Mouse (Mus musculus): ENCODE results near the gene Zc3h12b. TPM values are rescaled to one million over a fixed set of nuclear protein-coding genes. Genes with fewer than 3 reads are reported as not detected.

Gene Zc3h12b
- polyA plus RNA-seq (2014; fragmentation: Nextera tagmentation; extraction: Ambion mirVana): 3.1 and 3.4 TPM in 2 replicates

DNA sequence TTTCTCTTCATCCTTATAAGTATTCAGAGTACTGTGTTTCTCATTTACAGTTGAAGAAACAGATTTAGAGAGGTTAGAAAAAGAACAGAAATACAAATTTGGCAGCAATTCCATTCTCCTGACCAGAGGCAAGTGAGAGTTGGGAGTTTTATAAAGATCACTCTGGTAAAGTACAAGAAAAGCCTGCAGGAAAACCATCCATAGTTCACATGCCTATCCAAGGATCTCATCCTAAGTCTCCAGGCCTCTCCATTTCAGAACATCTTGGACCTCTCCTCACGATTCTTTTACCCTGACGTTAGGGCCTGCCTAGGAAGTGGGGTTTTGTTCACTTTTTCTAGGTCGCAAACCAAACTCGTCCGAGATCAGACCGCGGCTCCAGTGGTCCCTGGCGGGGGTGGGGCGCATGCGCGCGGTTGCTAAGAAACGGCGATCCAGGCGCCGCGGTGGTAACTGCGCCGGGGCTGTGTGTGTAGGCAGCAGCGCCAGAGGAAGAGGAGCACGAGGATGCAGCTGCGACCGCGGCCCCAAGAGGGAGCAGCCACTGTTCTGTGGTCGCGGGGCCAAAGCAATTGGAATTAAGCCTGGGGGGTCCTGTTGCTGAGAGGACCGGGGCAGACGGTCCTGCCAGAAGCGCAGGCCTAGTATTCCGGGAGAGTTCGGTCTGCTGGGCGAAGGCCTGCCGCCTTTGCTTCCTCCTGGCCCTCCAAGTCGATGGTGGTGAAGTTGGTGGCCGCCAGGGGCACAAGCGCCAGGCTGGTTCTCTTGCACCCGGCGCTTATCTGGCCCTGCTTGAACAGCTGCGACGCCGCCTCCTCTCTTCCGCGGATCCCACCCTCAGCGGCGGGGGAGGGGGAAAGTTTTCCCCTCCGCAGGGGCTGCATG is at the start of gene Zc3h12b:
Gene Zc3h12b (plus strand): TSS at position 452 of the 885 bp plus-strand sequence.
- Histone ChIP-seq H3K4me2 (peak within 1 kb of the TSS; percentile 43), H3K9me3 (ENCODE audit: control insufficient read depth, low read length) (no peaks in the 10 kb centered on the region), H3K27me3 (ENCODE audit: control insufficient read depth, insufficient read depth, low read length) (no peaks in the 10 kb centered on the region), H3K4me3 (ENCODE audit: low read depth, low read length) (peak within 1 kb of the TSS; percentile 35), H3K36me3 (ENCODE audit: control insufficient read depth, insufficient read depth, low read length) (no peaks in the 10 kb centered on the region), H3K27ac (ENCODE audit: low read depth, low read length) (peak within 1 kb of the TSS; percentile 68), H3K4me1 (ENCODE audit: control insufficient read depth, insufficient read depth, low read length) (no peaks in the 10 kb centered on the region), H3K9ac (ENCODE audit: low read length) (peak within 1 kb of the TSS; percentile 51)
- ATAC-seq (ENCODE audit: low FRiP score) (peak; percentile 99), DNase-seq (ENCODE audit: low spot score, missing footprints) (peak; percentile 97)
- 16% methylated on average over 42 of the region's 46 CpGs for WGBS

- no peak for DNase-seq (ENCODE audit: low spot score, missing footprints)
- Histone ChIP-seq H3K4me3 (ENCODE audit: low read depth, low read length) (no peak overlapping the region), H3K27me3 (ENCODE audit: control insufficient read depth, insufficient read depth, low read length) (no peaks in the 10 kb centered on the region), H3K4me1 (ENCODE audit: control insufficient read depth, insufficient read depth, low read length) (no peaks in the 10 kb centered on the region), H3K36me3 (ENCODE audit: control insufficient read depth, insufficient read depth, low read length) (no peaks in the 10 kb centered on the region), H3K9ac (ENCODE audit: low read length) (no peak overlapping the region), H3K27ac (ENCODE audit: low read depth, low read length) (no peak overlapping the region), H3K4me2 (no peak overlapping the region), H3K9me3 (ENCODE audit: control insufficient read depth, low read length) (no peaks in the 10 kb centered on the region)
- 88% methylated on average over 1 of the region's 1 CpGs for WGBS
- no peak for ATAC-seq (ENCODE audit: low FRiP score)
Observed at GRCm38 (mm10) chrX:95682206-95682605, 29.3 kb upstream of the Zc3h12b start.

DNA sequence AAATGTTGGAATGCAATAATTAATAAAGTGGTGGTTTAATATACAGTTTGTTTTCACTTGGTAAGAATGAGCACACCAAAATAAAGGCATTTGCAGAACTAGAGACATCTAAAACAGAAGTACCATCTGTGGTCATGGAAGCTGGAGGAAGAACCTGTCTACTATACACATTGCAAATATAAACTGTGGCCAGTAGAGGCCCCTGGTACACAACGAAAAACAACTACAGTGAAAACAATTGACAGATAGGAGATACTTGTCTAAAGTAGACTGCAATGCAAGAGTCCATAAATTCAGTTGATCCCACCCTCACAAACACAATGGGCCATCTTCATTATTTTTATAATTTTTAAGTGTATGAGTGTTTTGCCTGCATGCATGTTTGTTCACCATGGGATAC is 24.4 kb upstream of the Zc3h12b start:
- ATAC-seq (ENCODE audit: low FRiP score) (no peak), DNase-seq (ENCODE audit: low spot score, missing footprints) (no peak)
- no peak overlapping the region for H3K9ac ChIP-seq (ENCODE audit: low read length)
- no peak overlapping the region for H3K27ac ChIP-seq (ENCODE audit: low read depth, low read length)
- H3K27me3 ChIP-seq (ENCODE audit: control insufficient read depth, insufficient read depth, low read length): no peaks in the 10 kb centered on the region
- WGBS: 67% methylated on average over 1 of the region's 1 CpGs
- no peaks in the 10 kb centered on the region for H3K4me1 ChIP-seq (ENCODE audit: control insufficient read depth, insufficient read depth, low read length)
- H3K4me3 ChIP-seq (ENCODE audit: low read depth, low read length): no peak overlapping the region
- H3K36me3 ChIP-seq (ENCODE audit: control insufficient read depth, insufficient read depth, low read length): no peaks in the 10 kb centered on the region
- H3K4me2 ChIP-seq: no peak overlapping the region
- H3K9me3 ChIP-seq (ENCODE audit: control insufficient read depth, low read length): no peaks in the 10 kb centered on the region

DNA sequence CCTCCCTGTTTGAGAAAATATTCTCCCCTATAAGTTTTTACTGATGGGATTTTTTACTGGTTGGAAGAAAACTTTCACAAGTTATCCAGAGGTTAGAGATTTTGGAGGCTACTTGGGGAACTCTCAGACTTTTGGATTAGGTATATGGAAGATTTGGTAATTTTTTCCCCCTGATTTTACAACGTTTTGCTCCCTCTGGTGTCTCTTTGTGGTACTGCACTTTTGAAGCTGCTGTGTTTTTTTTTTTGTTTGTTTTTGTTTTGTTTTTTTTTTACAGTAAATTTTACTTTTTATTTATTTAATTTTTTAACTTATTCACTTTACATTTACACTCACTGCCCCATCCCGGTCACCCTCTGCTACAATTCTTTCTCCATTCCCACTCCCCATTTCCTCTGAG is 26.8 kb downstream of the Zc3h12b start:
- Histone ChIP-seq H3K27me3 (ENCODE audit: control insufficient read depth, insufficient read depth, low read length) (no peaks in the 10 kb centered on the region), H3K9ac (ENCODE audit: low read length) (no peak overlapping the region), H3K27ac (ENCODE audit: low read depth, low read length) (no peak overlapping the region), H3K4me3 (ENCODE audit: low read depth, low read length) (no peak overlapping the region), H3K9me3 (ENCODE audit: control insufficient read depth, low read length) (no peaks in the 10 kb centered on the region), H3K36me3 (ENCODE audit: control insufficient read depth, insufficient read depth, low read length) (no peaks in the 10 kb centered on the region), H3K4me2 (no peak overlapping the region), H3K4me1 (ENCODE audit: control insufficient read depth, insufficient read depth, low read length) (no peaks in the 10 kb centered on the region)
- 40% methylated on average over 2 of the region's 2 CpGs for WGBS
- DNase-seq (ENCODE audit: low spot score, missing footprints) (no peak), ATAC-seq (ENCODE audit: low FRiP score) (no peak)

DNA sequence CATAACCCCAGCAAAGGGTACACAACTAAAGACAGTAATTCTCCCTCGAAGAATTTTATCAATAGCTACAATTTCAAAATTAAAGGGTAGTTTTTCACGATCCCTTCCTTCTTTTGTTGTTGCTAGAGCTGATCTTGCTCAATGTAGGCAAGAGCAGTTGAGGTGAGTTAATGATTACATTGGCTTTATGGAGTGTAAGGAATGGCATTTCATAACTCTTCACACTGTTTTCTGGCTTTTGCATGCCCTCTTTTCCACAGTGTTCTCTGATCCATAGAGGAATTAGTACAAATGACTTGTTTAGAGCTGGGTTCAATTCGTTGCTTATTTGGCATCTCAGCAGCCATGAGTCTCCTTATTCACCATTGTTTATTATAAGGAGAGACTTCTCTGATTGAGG is 84.4 kb downstream of the Zc3h12b start:
- ATAC-seq (ENCODE audit: low FRiP score): no peak
- Histone ChIP-seq H3K4me2 (no peak overlapping the region), H3K9me3 (ENCODE audit: control insufficient read depth, low read length) (no peaks in the 10 kb centered on the region), H3K4me3 (ENCODE audit: low read depth, low read length) (no peak overlapping the region), H3K27me3 (ENCODE audit: control insufficient read depth, insufficient read depth, low read length) (no peaks in the 10 kb centered on the region), H3K9ac (ENCODE audit: low read length) (no peak overlapping the region), H3K4me1 (ENCODE audit: control insufficient read depth, insufficient read depth, low read length) (no peaks in the 10 kb centered on the region), H3K27ac (ENCODE audit: low read depth, low read length) (no peak overlapping the region), H3K36me3 (ENCODE audit: control insufficient read depth, insufficient read depth, low read length) (no peaks in the 10 kb centered on the region)
- WGBS: 82% methylated on average over 3 of the region's 3 CpGs
- DNase-seq (ENCODE audit: low spot score, missing footprints): no peak

DNA sequence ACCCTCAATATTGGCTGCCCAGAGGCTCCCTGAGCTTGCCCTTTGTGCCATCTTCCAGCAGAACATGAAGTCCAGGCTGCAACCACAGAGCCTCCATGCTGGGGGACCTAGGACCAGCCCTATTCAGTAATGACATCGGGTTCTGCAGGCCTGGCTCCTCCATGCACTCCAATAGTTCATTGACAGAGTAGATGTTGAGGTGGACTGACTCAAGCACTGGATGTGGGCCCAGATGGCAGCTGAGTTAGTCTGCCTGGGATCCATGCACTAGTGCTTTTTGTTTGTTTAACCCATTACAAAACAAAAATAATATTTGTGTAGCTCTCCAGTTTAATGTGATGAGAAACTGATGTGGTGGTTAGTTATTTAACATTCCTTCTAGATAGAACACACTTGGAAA is 90.3 kb downstream of the Zc3h12b start:
- Histone ChIP-seq H3K4me3 (ENCODE audit: low read depth, low read length) (no peak overlapping the region), H3K36me3 (ENCODE audit: control insufficient read depth, insufficient read depth, low read length) (no peaks in the 10 kb centered on the region), H3K9me3 (ENCODE audit: control insufficient read depth, low read length) (no peaks in the 10 kb centered on the region), H3K4me1 (ENCODE audit: control insufficient read depth, insufficient read depth, low read length) (no peaks in the 10 kb centered on the region), H3K27me3 (ENCODE audit: control insufficient read depth, insufficient read depth, low read length) (no peaks in the 10 kb centered on the region), H3K9ac (ENCODE audit: low read length) (no peak overlapping the region), H3K4me2 (no peak overlapping the region), H3K27ac (ENCODE audit: low read depth, low read length) (no peak overlapping the region)
- WGBS: 95% methylated on average over 1 of the region's 1 CpGs
- ATAC-seq (ENCODE audit: low FRiP score) (no peak), DNase-seq (ENCODE audit: low spot score, missing footprints) (no peak)

DNA sequence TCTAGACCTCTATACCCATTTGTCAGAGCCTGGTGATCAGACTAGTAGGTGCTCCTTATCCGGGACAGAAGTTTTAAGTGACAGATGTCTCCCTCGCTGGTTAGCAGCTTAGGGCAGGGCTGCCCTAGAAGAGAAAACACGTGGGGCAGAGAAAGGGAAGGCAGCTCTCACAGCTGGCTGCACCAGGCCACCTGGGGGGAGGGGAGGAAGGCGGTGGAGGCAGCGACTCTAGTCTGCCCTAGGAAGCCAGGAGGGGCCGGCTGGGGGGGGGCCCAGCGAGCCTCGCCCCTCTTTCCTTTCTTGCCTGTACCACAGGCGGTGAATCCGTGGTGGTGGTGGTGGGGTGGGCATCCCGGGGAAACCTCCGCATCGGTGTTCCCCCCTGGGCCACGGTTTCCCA is 141.3 kb downstream of the Zc3h12b start:
- no peaks in the 10 kb centered on the region for H3K27me3 ChIP-seq (ENCODE audit: control insufficient read depth, insufficient read depth, low read length)
- no peaks in the 10 kb centered on the region for H3K9me3 ChIP-seq (ENCODE audit: control insufficient read depth, low read length)
- H3K4me3 ChIP-seq (ENCODE audit: low read depth, low read length): no peak overlapping the region
- no peak overlapping the region for H3K9ac ChIP-seq (ENCODE audit: low read length)
- 62% methylated on average over 13 of the region's 14 CpGs for WGBS
- no peak overlapping the region for H3K4me2 ChIP-seq
- DNase-seq (ENCODE audit: low spot score, missing footprints): no peak
- no peak for ATAC-seq (ENCODE audit: low FRiP score)
- H3K27ac ChIP-seq (ENCODE audit: low read depth, low read length): no peak overlapping the region
- H3K36me3 ChIP-seq (ENCODE audit: control insufficient read depth, insufficient read depth, low read length): no peaks in the 10 kb centered on the region
- H3K4me1 ChIP-seq (ENCODE audit: control insufficient read depth, insufficient read depth, low read length): no peaks in the 10 kb centered on the region

GRCm38 (mm10) chrX:95881111-95881510 is 169.6 kb downstream of the Zc3h12b start:
- no peaks in the 10 kb centered on the region for H3K27me3 ChIP-seq (ENCODE audit: control insufficient read depth, insufficient read depth, low read length)
- H3K27ac ChIP-seq (ENCODE audit: low read depth, low read length): no peak overlapping the region
- no peak for ATAC-seq (ENCODE audit: low FRiP score)
- no peak overlapping the region for H3K4me3 ChIP-seq (ENCODE audit: low read depth, low read length)
- H3K9me3 ChIP-seq (ENCODE audit: control insufficient read depth, low read length): no peaks in the 10 kb centered on the region
- no peaks in the 10 kb centered on the region for H3K4me1 ChIP-seq (ENCODE audit: control insufficient read depth, insufficient read depth, low read length)
- no peak overlapping the region for H3K9ac ChIP-seq (ENCODE audit: low read length)
- no peak overlapping the region for H3K4me2 ChIP-seq
- DNase-seq (ENCODE audit: low spot score, missing footprints): no peak
- H3K36me3 ChIP-seq (ENCODE audit: control insufficient read depth, insufficient read depth, low read length): no peaks in the 10 kb centered on the region

DNA sequence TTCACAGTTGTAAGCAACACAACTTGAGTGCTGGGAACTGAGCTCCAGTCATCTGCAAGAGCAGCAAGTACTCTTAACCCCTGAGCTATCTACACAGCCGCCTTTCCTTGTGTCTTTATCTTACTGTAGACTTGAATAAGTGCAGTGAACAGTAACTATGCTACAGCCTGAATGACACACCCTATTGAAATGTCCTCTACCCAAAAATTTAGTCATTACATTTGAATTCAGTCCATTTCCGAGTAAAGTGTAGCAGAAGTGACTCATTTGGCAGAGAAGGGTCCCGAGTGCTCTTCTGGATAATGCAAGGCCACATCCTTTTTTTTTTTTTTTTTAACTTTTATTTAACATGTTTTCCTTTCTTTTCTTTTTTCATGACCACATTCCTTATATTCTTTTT is 191.2 kb downstream of the Zc3h12b start:
- Histone ChIP-seq H3K4me3 (ENCODE audit: low read depth, low read length) (no peak overlapping the region), H3K27me3 (ENCODE audit: control insufficient read depth, insufficient read depth, low read length) (no peaks in the 10 kb centered on the region), H3K9ac (ENCODE audit: low read length) (no peak overlapping the region), H3K4me2 (no peak overlapping the region), H3K27ac (ENCODE audit: low read depth, low read length) (no peak overlapping the region), H3K36me3 (ENCODE audit: control insufficient read depth, insufficient read depth, low read length) (no peaks in the 10 kb centered on the region), H3K4me1 (ENCODE audit: control insufficient read depth, insufficient read depth, low read length) (no peaks in the 10 kb centered on the region), H3K9me3 (ENCODE audit: control insufficient read depth, low read length) (no peaks in the 10 kb centered on the region)
- 74% methylated on average over 3 of the region's 3 CpGs for WGBS
- DNase-seq (ENCODE audit: low spot score, missing footprints) (no peak), ATAC-seq (ENCODE audit: low FRiP score) (no peak)
